Mouse (Mus musculus) liver, postnatal 0 days (tissue): ENCODE results near the gene Xrn1.

Experiments
- CTCF ChIP-seq: sonication (generic); IDR thresholded peaks from 2 replicates; pipeline ENCODE4 v1.5.1; 2016; ENCODE audit warnings: antibody characterized with exemption, low read depth
- EP300 ChIP-seq: IDR thresholded peaks from 2 replicates; pipeline ENCODE4 v1.6.1; 2016; ENCODE audit warnings: antibody characterized with exemption, low read depth, mild to moderate bottlenecking

- TF ChIP-seq CTCF = no peak
- TF ChIP-seq EP300 = no peak
These were observed 25.3 kb downstream of the Xrn1 start for GRCm38 (mm10) chr9:95979896-95980295.
